8 mouse cellular contexts compared by ENCODE assay signal in genomic region chr10:58393026-58394014, GRCm38 (mm10). TPM values are rescaled to one million over a fixed set of nuclear protein-coding genes. Genes with fewer than 3 reads are reported as not detected.
DNase-seq lines count a peak whose midpoint lies in the region; ATAC-seq and TF ChIP-seq lines count a peak whose summit lies in the region.

No protein-coding gene starts in this region.

- no peak for ATAC-seq in lung, embryonic 15.5 days (ENCODE audit: borderline replicate concordance, extremely low read depth, low FRiP score, low TSS enrichment)
- ATAC-seq in stomach, postnatal 0 days (ENCODE audit: low FRiP score, low TSS enrichment), result no peak

- no peak for TF ChIP-seq POLR2A in thymus, adult 2 months (IDR thresholded peaks at IDR 0.05; ENCODE audit: control insufficient read depth, extremely low read depth, insufficient read depth, low read length, poor library complexity)

- no peak overlapping the region for H3K4me3 ChIP-seq in thymus, adult 2 months (ENCODE audit: control insufficient read depth, insufficient read depth, low read length)
- no peak overlapping the region for H3K4me3 ChIP-seq in lung, embryonic 15.5 days
- no peak overlapping the region for H3K4me3 ChIP-seq in stomach, postnatal 0 days (ENCODE audit: low read depth, low read length)

- peaks cover 3% of the 10 kb centered on the region; the same call in 1 of the 2 replicates for H3K36me3 ChIP-seq in thymus, adult 2 months (ENCODE audit: control insufficient read depth, insufficient read depth, low read length)
- H3K36me3 ChIP-seq in lung, embryonic 15.5 days, result no peaks in the 10 kb centered on the region
- H3K36me3 ChIP-seq in stomach, postnatal 0 days (ENCODE audit: control insufficient read depth, insufficient read depth, low read length), result no peaks in the 10 kb centered on the region

- H3K27ac ChIP-seq in thymus, adult 2 months (ENCODE audit: control insufficient read depth, insufficient read depth, low read length), result peak overlapping the region; percentile 41; the same call in 1 of the 2 replicates
- peak overlapping the region; percentile 55 for H3K27ac ChIP-seq in lung, embryonic 15.5 days
- peak overlapping the region; percentile 61 for H3K27ac ChIP-seq in stomach, postnatal 0 days (replicated peaks)

- no peak overlapping the region for H3K9ac ChIP-seq in lung, embryonic 15.5 days
- no peak overlapping the region for H3K9ac ChIP-seq in stomach, postnatal 0 days (ENCODE audit: low read length)

- WGBS in thymus, adult 2 months, result 53% methylated on average over 7 of the region's 7 CpGs
- 61% methylated on average over 7 of the region's 7 CpGs for WGBS in lung, embryonic 15.5 days
- 63% methylated on average over 7 of the region's 7 CpGs for WGBS in stomach, postnatal 0 days

- DNase-seq in adrenal gland, postnatal 14 days, result peak; percentile 23
- no peak for DNase-seq in adrenal gland, postnatal 25 days
- DNase-seq in thymus, adult 2 months, result no peak
- no peak for DNase-seq in thymus, postnatal 36 days
- no peak for DNase-seq in stomach, postnatal 0 days (ENCODE audit: low spot score)
- DNase-seq in layer of hippocampus, adult 9-10 months (ENCODE audit: low spot score), result no peak
- no peak for DNase-seq in left cerebral cortex, adult 18-20 months (ENCODE audit: low spot score in 2 of 2)

- TF ChIP-seq CTCF in thymus, adult 2 months (IDR thresholded peaks at IDR 0.05; ENCODE audit: borderline replicate concordance, control insufficient read depth, extremely low read depth, insufficient read depth, low read length, poor library complexity), result no peak
- TF ChIP-seq CTCF in stomach, postnatal 0 days (IDR thresholded peaks at IDR 0.05; ENCODE audit: low read depth), result no peak

- no peaks in the 10 kb centered on the region for H3K27me3 ChIP-seq in thymus, adult 2 months (ENCODE audit: control insufficient read depth, insufficient read depth, low read length)
- no peaks in the 10 kb centered on the region for H3K27me3 ChIP-seq in lung, embryonic 15.5 days
- H3K27me3 ChIP-seq in stomach, postnatal 0 days (ENCODE audit: control insufficient read depth, insufficient read depth, low read length), result no peaks in the 10 kb centered on the region

- H3K9me3 ChIP-seq in lung, embryonic 15.5 days, result no peaks in the 10 kb centered on the region
- no peaks in the 10 kb centered on the region for H3K9me3 ChIP-seq in stomach, postnatal 0 days (ENCODE audit: control insufficient read depth, low read length)

- H3K4me2 ChIP-seq in lung, embryonic 15.5 days, result 0 out of 2 replicates have a peak overlapping the region, but pooled peaks have one; percentile 18
- no peak overlapping the region for H3K4me2 ChIP-seq in stomach, postnatal 0 days (replicated peaks; ENCODE audit: low read depth)

- peaks cover 9% of the 10 kb centered on the region for H3K4me1 ChIP-seq in thymus, adult 2 months (replicated peaks; ENCODE audit: control insufficient read depth, insufficient read depth, low read length)
- peaks cover 56% of the 10 kb centered on the region for H3K4me1 ChIP-seq in lung, embryonic 15.5 days
- H3K4me1 ChIP-seq in stomach, postnatal 0 days (replicated peaks; ENCODE audit: control insufficient read depth, insufficient read depth), result 0 out of 2 replicates have a peak, but pooled peaks cover 3% of the 10 kb centered on the region

- no peak for TF ChIP-seq EP300 in stomach, postnatal 0 days (optimal IDR thresholded peaks at IDR 0.05)

RNA-seq across cellular contexts. Expression of gene Ranbp2, which starts 53.4 kb away (rescaled TPM):
- total RNA-seq in adrenal gland, postnatal 14 days (2021), result 71.0 and 72.9 TPM in 2 replicates
- total RNA-seq in adrenal gland, postnatal 25 days (2021), result 69.2 and 73.2 TPM in 2 replicates
- polyA plus RNA-seq in thymus, adult 2 months (2012; rRNA removed), result 7.1 and 7.5 TPM in 2 replicates
- 26.5 and 27.9 TPM in 2 replicates for polyA plus RNA-seq in lung, embryonic 15.5 days (2015; fragmentation: Nextera tagmentation; extraction: Ambion mirVana)
- polyA plus RNA-seq in stomach, postnatal 0 days (2015; fragmentation: Nextera tagmentation; extraction: Ambion mirVana), result 8.9 and 9.0 TPM in 2 replicates
- 10 to 100 TPM; 85.6 to 98.6 TPM for total RNA-seq in left cerebral cortex, adult 18-20 months (2021)
